Mouse (Mus musculus): Measurements from ENCODE around the gene Gm47959. TPM values are rescaled to one million over a fixed set of nuclear protein-coding genes. Genes with fewer than 3 reads are reported as not detected.
"Not testable (repeated sequence)": the region's sequence is repeated elsewhere in the genome, so short reads cannot be mapped to it uniquely, and the experiment has no call there.

Gm47959 gene
- not detected in 2 replicates for polyA plus RNA-seq (2015; fragmentation: Nextera tagmentation; extraction: Ambion mirVana)

GRCm38 (mm10) chr1:83000306-83000705 lies at the start of gene Gm47959:
Gene Gm47959 (plus strand): TSS chr1:83000548.
- 98% methylated on average over 9 of the region's 9 CpGs for WGBS
- H3K27ac ChIP-seq (replicated peaks); ATAC-seq (ENCODE audit: low FRiP score); H3K36me3 ChIP-seq; H3K4me3 ChIP-seq (replicated peaks); H3K27me3 ChIP-seq (replicated peaks); H3K9me3 ChIP-seq (replicated peaks); H3K4me1 ChIP-seq; H3K9ac ChIP-seq (replicated peaks); H3K4me2 ChIP-seq: not testable (repeated sequence)

- not testable (repeated sequence) for H3K36me3 ChIP-seq; H3K9me3 ChIP-seq (replicated peaks); H3K4me2 ChIP-seq; ATAC-seq (ENCODE audit: low FRiP score); H3K27ac ChIP-seq (replicated peaks); H3K4me1 ChIP-seq; H3K27me3 ChIP-seq (replicated peaks); H3K4me3 ChIP-seq (replicated peaks); H3K9ac ChIP-seq (replicated peaks)
These were observed 44.4 kb upstream of the Gm47959 start, which contains the start of gene Gm7544 for GRCm38 (mm10) chr1:82955913-82956312. Gene Gm7544 (minus strand): TSS chr1:82956013.

DNA sequence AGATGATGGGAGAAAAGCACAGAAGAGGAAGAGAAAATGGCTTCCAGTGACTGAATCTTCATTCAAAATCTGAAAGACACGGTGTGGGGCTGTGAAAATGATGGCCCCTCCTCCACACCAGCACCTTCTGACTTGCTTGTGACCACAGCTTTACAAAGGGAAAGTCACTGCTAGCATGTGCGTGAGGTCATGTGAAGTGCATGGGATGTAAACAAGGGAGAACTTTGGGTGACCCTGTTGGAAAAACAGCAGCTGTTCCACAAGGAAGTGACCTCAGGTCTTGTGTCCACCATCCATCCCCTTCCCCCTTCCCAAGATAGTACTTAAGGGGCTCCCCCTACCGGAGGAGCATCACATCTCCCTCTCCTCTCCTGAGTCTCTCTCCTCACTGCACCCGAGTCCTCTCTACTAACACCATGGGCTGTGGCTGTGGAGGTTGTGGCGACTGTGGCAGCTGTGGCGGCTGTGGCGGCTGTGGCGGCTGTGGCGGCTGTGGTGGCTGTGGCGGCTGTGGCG lies 40.4 kb upstream of the Gm47959 start, which contains the start of gene Gm47955:
Gm47955 (plus strand) TSS at position 417 of the 516 bp plus-strand sequence.
- WGBS = 92% methylated on average over 11 of the region's 11 CpGs
- no peaks in the 10 kb centered on the region for H3K4me1 ChIP-seq
- H3K27me3 ChIP-seq (replicated peaks) = no peaks in the 10 kb centered on the region
- H3K9ac ChIP-seq (replicated peaks) = no peak within 1 kb of the TSS
- no peak within 1 kb of the TSS for H3K4me3 ChIP-seq (replicated peaks)
- H3K4me2 ChIP-seq = no peak within 1 kb of the TSS
- ATAC-seq (ENCODE audit: low FRiP score) = no peak
- no peaks in the 10 kb centered on the region for H3K9me3 ChIP-seq (replicated peaks)
- H3K36me3 ChIP-seq = no peaks in the 10 kb centered on the region
- no peak within 1 kb of the TSS for H3K27ac ChIP-seq (replicated peaks)

DNA sequence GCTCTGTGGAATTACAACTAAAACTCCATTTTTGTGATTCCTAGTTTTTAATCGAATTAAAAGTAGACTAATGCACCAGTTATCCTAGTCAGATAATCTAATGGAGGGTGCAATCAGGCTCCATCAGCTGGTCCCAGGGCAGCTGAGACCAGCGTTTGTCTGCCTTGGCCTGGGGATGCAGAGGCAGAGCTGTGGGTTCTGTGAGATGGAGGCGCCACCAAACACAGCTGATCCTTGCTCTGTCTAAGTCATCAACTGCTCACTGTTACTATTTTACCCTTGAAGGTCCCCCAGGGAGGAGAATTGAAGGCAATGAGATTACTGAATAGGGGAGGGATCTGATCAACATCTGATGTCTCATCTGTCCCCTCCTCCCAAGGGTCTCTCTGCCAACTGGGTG lies 33.9 kb upstream of the Gm47959 start:
- WGBS = 47% methylated on average over 3 of the region's 3 CpGs
- Histone ChIP-seq H3K27me3 (replicated peaks) (no peaks in the 10 kb centered on the region), H3K4me1 (no peaks in the 10 kb centered on the region), H3K9ac (replicated peaks) (no peak overlapping the region), H3K27ac (replicated peaks) (no peak overlapping the region), H3K36me3 (no peaks in the 10 kb centered on the region), H3K9me3 (replicated peaks) (no peaks in the 10 kb centered on the region), H3K4me2 (no peak overlapping the region), H3K4me3 (replicated peaks) (no peak overlapping the region)
- ATAC-seq (ENCODE audit: low FRiP score) = no peak

DNA sequence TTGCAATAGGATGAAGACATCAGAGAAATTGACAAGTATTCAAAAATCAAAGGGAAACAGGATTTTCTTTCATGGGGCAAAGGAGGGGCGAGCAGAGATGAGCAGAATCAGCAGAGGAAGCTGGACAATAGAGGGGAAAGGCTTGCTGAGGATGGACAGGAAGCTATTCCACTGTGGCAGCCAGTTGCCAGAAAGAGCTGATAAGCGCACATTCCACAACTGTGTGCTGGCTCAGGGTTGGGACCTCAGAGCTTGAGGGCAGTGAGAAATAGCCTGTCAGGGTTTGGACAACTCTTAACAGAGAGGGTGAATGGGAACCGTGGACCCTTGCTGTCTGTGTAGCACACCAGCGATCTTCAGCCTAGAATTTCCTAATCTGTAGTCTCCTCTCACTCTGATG lies 28.3 kb upstream of the Gm47959 start:
- no peak for ATAC-seq (ENCODE audit: low FRiP score)

GRCm38 (mm10) chr1:82973244-82973643 lies 27.1 kb upstream of the Gm47959 start:
- Histone ChIP-seq H3K9me3 (replicated peaks) (no peaks in the 10 kb centered on the region), H3K27ac (replicated peaks) (no peak overlapping the region), H3K4me3 (replicated peaks) (no peak overlapping the region), H3K4me2 (no peak overlapping the region), H3K4me1 (no peaks in the 10 kb centered on the region), H3K36me3 (no peaks in the 10 kb centered on the region), H3K27me3 (replicated peaks) (no peaks in the 10 kb centered on the region), H3K9ac (replicated peaks) (no peak overlapping the region)
- 82% methylated on average over 1 of the region's 1 CpGs for WGBS
- no peak for ATAC-seq (ENCODE audit: low FRiP score)

More for the DNA sequence above, 28.3 kb upstream of the Gm47959 start:
- H3K27ac ChIP-seq (replicated peaks) = no peak overlapping the region
- no peaks in the 10 kb centered on the region for H3K9me3 ChIP-seq (replicated peaks)
- no peaks in the 10 kb centered on the region for H3K36me3 ChIP-seq
- no peak overlapping the region for H3K4me2 ChIP-seq
- no peak overlapping the region for H3K4me3 ChIP-seq (replicated peaks)
- H3K4me1 ChIP-seq = no peaks in the 10 kb centered on the region
- H3K9ac ChIP-seq (replicated peaks) = no peak overlapping the region
- H3K27me3 ChIP-seq (replicated peaks) = no peaks in the 10 kb centered on the region
- 77% methylated on average over 4 of the region's 4 CpGs for WGBS

GRCm38 (mm10) chr1:82973901-82974300 lies 26.4 kb upstream of the Gm47959 start:
- WGBS = 68% methylated on average over 6 of the region's 6 CpGs
- H3K36me3 ChIP-seq = no peaks in the 10 kb centered on the region

GRCm38 (mm10) chr1:82974342-82974741 lies 26.0 kb upstream of the Gm47959 start:
- 93% methylated on average over 9 of the region's 9 CpGs for WGBS
- H3K9me3 ChIP-seq (replicated peaks) = no peaks in the 10 kb centered on the region
- ATAC-seq (ENCODE audit: low FRiP score) = no peak

More at GRCm38 (mm10) chr1:82973901-82974300, 26.4 kb upstream of the Gm47959 start:
- no peak overlapping the region for H3K4me3 ChIP-seq (replicated peaks)
- H3K4me2 ChIP-seq = no peak overlapping the region
- H3K9ac ChIP-seq (replicated peaks) = no peak overlapping the region
- H3K4me1 ChIP-seq = no peaks in the 10 kb centered on the region
- ATAC-seq (ENCODE audit: low FRiP score) = no peak
- no peak overlapping the region for H3K27ac ChIP-seq (replicated peaks)
- H3K27me3 ChIP-seq (replicated peaks) = no peaks in the 10 kb centered on the region
- no peaks in the 10 kb centered on the region for H3K9me3 ChIP-seq (replicated peaks)

GRCm38 (mm10) chr1:82975750-82976149 lies 24.6 kb upstream of the Gm47959 start:
- no peak overlapping the region for H3K27ac ChIP-seq (replicated peaks)
- H3K9me3 ChIP-seq (replicated peaks) = no peaks in the 10 kb centered on the region
- 88% methylated on average over 5 of the region's 5 CpGs for WGBS
- no peak overlapping the region for H3K4me2 ChIP-seq
- no peaks in the 10 kb centered on the region for H3K27me3 ChIP-seq (replicated peaks)
- H3K4me1 ChIP-seq = no peaks in the 10 kb centered on the region
- no peak for ATAC-seq (ENCODE audit: low FRiP score)
- H3K9ac ChIP-seq (replicated peaks) = no peak overlapping the region
- H3K4me3 ChIP-seq (replicated peaks) = no peak overlapping the region
- no peaks in the 10 kb centered on the region for H3K36me3 ChIP-seq

More at GRCm38 (mm10) chr1:82974342-82974741, 26.0 kb upstream of the Gm47959 start:
- Histone ChIP-seq H3K9ac (replicated peaks) (no peak overlapping the region), H3K36me3 (no peaks in the 10 kb centered on the region), H3K4me1 (no peaks in the 10 kb centered on the region), H3K27me3 (replicated peaks) (no peaks in the 10 kb centered on the region), H3K4me3 (replicated peaks) (no peak overlapping the region), H3K4me2 (no peak overlapping the region), H3K27ac (replicated peaks) (no peak overlapping the region)

GRCm38 (mm10) chr1:82977840-82978239 lies 22.5 kb upstream of the Gm47959 start:
- Histone ChIP-seq H3K9ac (replicated peaks) (no peak overlapping the region), H3K4me3 (replicated peaks) (no peak overlapping the region), H3K9me3 (replicated peaks) (no peaks in the 10 kb centered on the region), H3K4me1 (no peaks in the 10 kb centered on the region), H3K27me3 (replicated peaks) (no peaks in the 10 kb centered on the region), H3K36me3 (no peaks in the 10 kb centered on the region), H3K4me2 (no peak overlapping the region), H3K27ac (replicated peaks) (no peak overlapping the region)
- ATAC-seq (ENCODE audit: low FRiP score) = no peak

- Histone ChIP-seq H3K27me3 (replicated peaks) (no peaks in the 10 kb centered on the region), H3K36me3 (no peaks in the 10 kb centered on the region)
- 97% methylated on average over 6 of the region's 6 CpGs for WGBS
These were observed 13.6 kb upstream of the Gm47959 start for GRCm38 (mm10) chr1:82986738-82987137.

GRCm38 (mm10) chr1:82987530-82988198 lies 12.7 kb upstream of the Gm47959 start:
- peak; percentile 59 for ATAC-seq (ENCODE audit: low FRiP score)
- Histone ChIP-seq H3K27ac (replicated peaks) (no peak overlapping the region), H3K4me1 (no peaks in the 10 kb centered on the region), H3K9me3 (replicated peaks) (no peaks in the 10 kb centered on the region), H3K36me3 (no peaks in the 10 kb centered on the region), H3K4me2 (no peak overlapping the region), H3K27me3 (replicated peaks) (no peaks in the 10 kb centered on the region), H3K4me3 (replicated peaks) (no peak overlapping the region), H3K9ac (replicated peaks) (no peak overlapping the region)
- 36% methylated on average over 4 of the region's 4 CpGs for WGBS

More at GRCm38 (mm10) chr1:82986738-82987137, 13.6 kb upstream of the Gm47959 start:
- Histone ChIP-seq H3K4me3 (replicated peaks) (no peak overlapping the region), H3K9ac (replicated peaks) (no peak overlapping the region), H3K27ac (replicated peaks) (no peak overlapping the region), H3K4me2 (no peak overlapping the region), H3K9me3 (replicated peaks) (no peaks in the 10 kb centered on the region), H3K4me1 (no peaks in the 10 kb centered on the region)
- ATAC-seq (ENCODE audit: low FRiP score) = no peak
